Mouse (Mus musculus) hindbrain, embryonic 11.5 days (tissue): ENCODE data around the gene Lrp3. TPM values are rescaled to one million over a fixed set of nuclear protein-coding genes. Genes with fewer than 3 reads are reported as not detected.

ENCODE experiments used
- ATAC-seq: fragments of 200-750 bp; cut with Nextera tagmentation; 2 replicates; pipeline ENCODE4 v1.8.0; 2017; ENCODE audit warnings: mild to moderate bottlenecking, moderate TSS enrichment, moderate library complexity; ENCODE audit not compliant: low FRiP score
- DNase-seq: peaks from one replicate; pipeline ENCODE4 v3.0.0-alpha.2; 2015; ENCODE audit warnings: low spot score
- H3K27ac ChIP-seq: fragments of 300-500 bp; sonication (generic); 2 replicates; pipeline ENCODE4 v1.5.1; 2014; ENCODE audit warnings: mild to moderate bottlenecking, low read depth, low read length
- H3K27me3 ChIP-seq: fragments of 300-500 bp; sonication (generic); 2 replicates; pipeline ENCODE4 v1.6.1; 2014; ENCODE audit warnings: mild to moderate bottlenecking, low read length, moderate library complexity, mixed read lengths; ENCODE audit not compliant: control insufficient read depth, insufficient read depth
- H3K36me3 ChIP-seq: fragments of 300-500 bp; sonication (generic); 2 replicates; pipeline ENCODE4 v1.6.1; 2014; ENCODE audit warnings: mild to moderate bottlenecking, low read length, moderate library complexity, mixed read lengths; ENCODE audit not compliant: control insufficient read depth, insufficient read depth
- H3K4me1 ChIP-seq: fragments of 300-500 bp; sonication (generic); replicated peaks from 2 replicates; pipeline ENCODE4 v1.6.1; 2014; ENCODE audit warnings: low read length, mixed read lengths; ENCODE audit not compliant: control insufficient read depth, insufficient read depth
- H3K4me2 ChIP-seq: fragments of 300-500 bp; sonication (generic); replicated peaks from 2 replicates; pipeline ENCODE4 v1.6.1; 2014; ENCODE audit warnings: mild to moderate bottlenecking, low read depth, low read length
- H3K4me3 ChIP-seq: fragments of 300-500 bp; sonication (generic); 2 replicates; pipeline ENCODE4 v1.5.1; 2014; ENCODE audit warnings: low read depth, low read length
- H3K9ac ChIP-seq: fragments of 300-500 bp; sonication (generic); 2 replicates; pipeline ENCODE4 v1.6.1; 2014; ENCODE audit warnings: low read depth, low read length
- H3K9me3 ChIP-seq: fragments of 300-500 bp; sonication (generic); 2 replicates; pipeline ENCODE4 v1.6.1; 2016; ENCODE audit warnings: low read length; ENCODE audit not compliant: control insufficient read depth
- WGBS: fragments of 180-500 bp; shearing (Covaris S2); extraction: QIAGEN DNeasy Blood & Tissue Kit; methylation state at CpG from one replicate; pipeline ENCODE4 v1.1.7; 2014; 5-methylcytosine and 5-hydroxymethylcytosine counted together
- polyA plus RNA-seq: library from polyadenylated mRNA; unstranded; fragments of >200 nt; fragmentation: Nextera tagmentation; extraction: Ambion mirVana; gene quantifications from 2 replicates; pipeline ENCODE4 v1.2.1, GENCODE M21; 2014

Lrp3 gene
- polyA plus RNA-seq, 1 experiment from 2014 or later = 17.5 TPM

DNA sequence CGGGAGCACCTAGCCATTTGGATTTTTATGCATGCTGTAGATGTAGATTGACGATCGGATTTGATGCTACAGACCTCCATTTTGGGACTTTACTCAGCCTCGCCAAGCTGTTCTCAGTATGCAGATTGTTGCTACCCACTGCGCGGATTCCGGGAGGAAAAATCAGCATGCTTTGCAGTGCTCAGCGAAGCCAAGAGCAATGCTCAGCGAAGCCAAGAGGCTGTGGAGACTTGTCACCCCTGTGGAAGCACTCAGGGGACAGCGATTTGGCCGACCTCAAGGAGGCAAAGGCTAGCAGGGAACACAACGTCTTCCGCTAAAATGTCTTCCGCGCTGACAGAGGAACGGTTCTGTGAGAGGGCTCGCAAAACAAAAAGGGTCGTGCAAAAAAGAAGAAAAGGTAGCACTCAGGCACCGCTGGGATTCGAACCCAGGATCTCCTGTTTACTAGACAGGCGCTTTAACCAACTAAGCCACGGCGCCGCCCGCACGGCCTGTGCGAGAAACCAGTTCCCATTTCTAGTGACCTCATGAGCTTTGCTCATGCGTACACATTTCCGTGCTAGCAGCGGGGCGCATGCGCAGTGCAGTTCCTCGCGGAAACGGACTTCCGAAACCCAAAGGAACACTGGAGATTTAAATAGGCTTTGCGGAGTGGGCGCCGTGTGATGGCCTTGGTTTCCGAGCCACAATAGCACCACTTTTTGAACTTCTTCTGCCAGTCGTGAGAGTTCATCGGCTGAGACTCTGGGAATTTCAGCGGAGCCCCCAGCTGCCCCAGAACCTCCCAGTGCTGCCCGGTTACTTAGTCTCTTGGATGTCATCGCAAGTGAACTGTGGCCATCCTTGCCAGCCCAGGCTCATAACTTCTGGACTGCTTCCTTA lies 19.3 kb upstream of the Lrp3 start:
- DNase-seq (peak; percentile 100), ATAC-seq (peak; percentile 94)
- under 1% methylated on average over 45 of the region's 45 CpGs for WGBS
- Histone ChIP-seq H3K9me3 (no peaks in the 10 kb centered on the region), H3K36me3 (no peaks in the 10 kb centered on the region), H3K4me2 (peak overlapping the region; percentile 44), H3K4me3 (peak overlapping the region; percentile 48), H3K27ac (peak overlapping the region; percentile 82), H3K4me1 (0 out of 2 replicates have a peak, but pooled peaks cover 2% of the 10 kb centered on the region), H3K9ac (peak overlapping the region; percentile 67), H3K27me3 (no peaks in the 10 kb centered on the region)

DNA sequence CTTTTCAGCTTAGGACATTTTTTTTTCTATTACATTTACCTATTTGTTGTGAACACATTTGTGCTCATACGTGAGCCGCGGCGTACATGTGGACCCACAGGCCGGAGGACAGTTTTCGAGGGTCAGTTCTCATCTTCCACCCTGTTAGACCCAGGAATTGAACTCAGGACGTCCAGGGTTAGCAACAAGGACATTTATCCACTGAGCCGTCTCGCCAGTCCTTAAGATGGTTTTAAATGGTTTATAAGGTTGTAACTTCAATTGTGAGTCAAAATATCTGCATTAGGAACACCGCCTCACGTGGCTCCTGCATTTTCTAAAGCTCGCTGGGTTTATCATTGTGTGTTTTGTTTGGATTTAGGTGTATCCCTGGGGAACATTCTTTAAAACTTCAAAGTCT lies 18.6 kb upstream of the Lrp3 start:
- Histone ChIP-seq H3K4me1 (0 out of 2 replicates have a peak, but pooled peaks cover 2% of the 10 kb centered on the region), H3K9me3 (no peaks in the 10 kb centered on the region), H3K36me3 (no peaks in the 10 kb centered on the region), H3K27ac (peak overlapping the region; percentile 82; the same call in 1 of the 2 replicates), H3K4me2 (peak overlapping the region; percentile 44), H3K4me3 (peak overlapping the region; percentile 48), H3K9ac (peak overlapping the region; percentile 67), H3K27me3 (no peaks in the 10 kb centered on the region)
- 47% methylated on average over 12 of the region's 12 CpGs for WGBS
- no peak for ATAC-seq
- no peak for DNase-seq

GRCm38 (mm10) chr7:35232796-35233455 lies 17.6 kb upstream of the Lrp3 start:
- Histone ChIP-seq H3K27me3 (no peaks in the 10 kb centered on the region), H3K9me3 (no peaks in the 10 kb centered on the region), H3K4me2 (no peak overlapping the region), H3K9ac (no peak overlapping the region), H3K27ac (no peak overlapping the region), H3K36me3 (no peaks in the 10 kb centered on the region), H3K4me3 (no peak overlapping the region), H3K4me1 (0 out of 2 replicates have a peak, but pooled peaks cover 2% of the 10 kb centered on the region)
- no peak for DNase-seq
- WGBS = 32% methylated on average over 13 of the region's 13 CpGs
- no peak for ATAC-seq

GRCm38 (mm10) chr7:35230333-35230732 lies 15.0 kb upstream of the Lrp3 start:
- Histone ChIP-seq H3K4me3 (no peak overlapping the region), H3K27me3 (no peaks in the 10 kb centered on the region), H3K9me3 (no peaks in the 10 kb centered on the region), H3K36me3 (no peaks in the 10 kb centered on the region), H3K27ac (no peak overlapping the region), H3K4me1 (0 out of 2 replicates have a peak, but pooled peaks cover 2% of the 10 kb centered on the region), H3K4me2 (no peak overlapping the region), H3K9ac (no peak overlapping the region)
- 70% methylated on average over 3 of the region's 3 CpGs for WGBS
- ATAC-seq (no peak), DNase-seq (peak; percentile 48)

DNA sequence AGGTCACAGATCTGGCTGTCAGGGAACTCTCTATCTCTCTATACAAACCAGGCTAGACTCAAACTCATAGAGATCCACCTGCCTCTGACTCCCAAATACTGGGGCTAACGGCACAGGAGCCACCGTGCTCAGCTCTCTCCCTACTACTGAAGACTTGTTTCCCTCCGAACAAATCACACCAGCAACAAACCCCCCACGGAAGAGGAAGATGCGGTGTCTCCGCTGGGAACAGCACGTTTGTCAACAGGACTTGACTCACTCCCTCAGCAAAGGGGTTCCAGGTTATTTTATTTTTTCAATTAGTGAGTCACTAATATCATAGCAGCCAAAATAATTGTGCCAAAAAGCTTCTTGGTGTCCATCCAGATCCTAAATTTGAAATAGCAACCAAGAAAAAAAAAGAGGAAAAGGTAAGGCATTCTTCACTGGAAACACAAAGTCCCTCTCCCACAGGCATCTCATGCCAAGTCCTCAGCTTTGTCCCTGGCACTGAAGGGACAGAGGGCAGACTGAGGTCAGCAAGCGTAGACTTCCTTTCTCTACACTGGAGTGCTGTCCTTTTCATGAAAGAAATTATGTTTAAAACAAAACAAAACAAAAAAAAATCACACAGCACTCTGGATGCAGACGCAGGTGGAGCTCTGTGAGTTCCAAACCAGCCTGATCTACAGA lies 5.5 kb upstream of the Lrp3 start:
- whole genome bisulfite sequencing = 81% methylated on average over 9 of the region's 9 CpGs

GRCm38 (mm10) chr7:35215731-35216130 lies 433 bp upstream of the Lrp3 start:
- DNase-seq (peak; percentile 59), ATAC-seq (no peak)
- Histone ChIP-seq H3K27ac (peak overlapping the region; percentile 90; the same call in 1 of the 2 replicates), H3K9me3 (no peaks in the 10 kb centered on the region), H3K4me2 (peak overlapping the region; percentile 53), H3K9ac (peak overlapping the region; percentile 98), H3K27me3 (no peaks in the 10 kb centered on the region), H3K36me3 (0 out of 2 replicates have a peak, but pooled peaks cover 2% of the 10 kb centered on the region), H3K4me1 (peaks cover 2% of the 10 kb centered on the region; the same call in 1 of the 2 replicates), H3K4me3 (peak overlapping the region; percentile 88)
- 44% methylated on average over 5 of the region's 5 CpGs for WGBS

More for the DNA sequence above, 5.5 kb upstream of the Lrp3 start:
- H3K36me3 ChIP-seq = no peaks in the 10 kb centered on the region
- no peaks in the 10 kb centered on the region for H3K27me3 ChIP-seq
- no peak for DNase-seq
- no peak overlapping the region for H3K4me2 ChIP-seq
- H3K4me3 ChIP-seq = no peak overlapping the region
- H3K9ac ChIP-seq = no peak overlapping the region
- no peaks in the 10 kb centered on the region for H3K9me3 ChIP-seq
- H3K4me1 ChIP-seq = no peaks in the 10 kb centered on the region
- H3K27ac ChIP-seq = no peak overlapping the region
- no peak for ATAC-seq

- Histone ChIP-seq H3K9me3 (no peaks in the 10 kb centered on the region), H3K4me1 (peaks cover 2% of the 10 kb centered on the region; the same call in 1 of the 2 replicates), H3K4me3 (peak overlapping the region; percentile 88), H3K27me3 (no peaks in the 10 kb centered on the region), H3K4me2 (peak overlapping the region; percentile 53), H3K9ac (peak overlapping the region; percentile 98), H3K36me3 (0 out of 2 replicates have a peak, but pooled peaks cover 2% of the 10 kb centered on the region), H3K27ac (peak overlapping the region; percentile 90)
- ATAC-seq (peak; percentile 68), DNase-seq (peak; percentile 72)
- WGBS = 2% methylated on average over 16 of the region's 79 CpGs
These were observed 666 bp downstream of the Lrp3 start for GRCm38 (mm10) chr7:35214442-35215222.

DNA sequence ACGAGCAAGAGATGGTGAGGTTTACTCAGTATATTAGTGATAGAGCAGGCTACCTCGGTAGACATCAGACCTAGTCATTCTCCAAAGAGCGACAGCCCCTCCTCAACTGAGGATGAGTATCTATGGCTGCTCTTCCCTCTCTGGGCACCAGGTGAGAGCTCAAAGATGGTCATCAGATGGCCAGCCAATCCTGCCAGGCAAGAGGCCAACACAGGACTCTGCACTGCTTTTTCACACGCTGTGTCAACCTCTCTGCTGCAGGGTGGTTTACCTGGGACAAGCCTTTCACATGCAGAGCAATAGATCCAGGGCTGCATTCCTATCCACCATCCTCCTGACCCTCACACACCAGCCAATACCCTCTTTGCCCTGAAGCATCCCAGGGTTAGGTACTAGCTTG lies 3.5 kb downstream of the Lrp3 start:
- H3K4me3 ChIP-seq = no peak overlapping the region
- H3K36me3 ChIP-seq = peaks cover 5% of the 10 kb centered on the region; the same call in 1 of the 2 replicates
- no peak for DNase-seq
- H3K4me2 ChIP-seq = no peak overlapping the region
- no peak for ATAC-seq
- H3K27me3 ChIP-seq = no peaks in the 10 kb centered on the region
- no peak overlapping the region for H3K9ac ChIP-seq
- WGBS = 90% methylated on average over 4 of the region's 4 CpGs
- peaks cover 2% of the 10 kb centered on the region; the same call in 1 of the 2 replicates for H3K4me1 ChIP-seq
- no peaks in the 10 kb centered on the region for H3K9me3 ChIP-seq
- H3K27ac ChIP-seq = no peak overlapping the region
